In genomic region chr13:21322509-21323375, GRCm38 (mm10) we compare ENCODE assay signal across 9 mouse cellular contexts. TPM values are rescaled to one million over a fixed set of nuclear protein-coding genes. Genes with fewer than 3 reads are reported as not detected.
DNase-seq lines count a peak whose midpoint lies in the region; ATAC-seq lines count a peak whose summit lies in the region.
"Had no signal": no experiment of that assay in that cellular context is flagged by ENCODE, and none has a peak within 500 bp of the region (broad histone marks: within the 10 kb centered on the region; RNA-seq: fewer than 3 reads in every experiment).

No protein-coding gene starts in this region.

- H3K36me3 ChIP-seq in embryonic facial prominence, embryonic 13.5 days = no peaks in the 10 kb centered on the region
- H3K36me3 ChIP-seq in intestine, embryonic 14.5 days (ENCODE audit: control insufficient read depth, insufficient read depth, low read length) = no peaks in the 10 kb centered on the region
- no peaks in the 10 kb centered on the region for H3K36me3 ChIP-seq in liver, embryonic 12.5 days

- peaks cover 8% of the 10 kb centered on the region for H3K4me1 ChIP-seq in embryonic facial prominence, embryonic 13.5 days
- H3K4me1 ChIP-seq in intestine, embryonic 14.5 days (replicated peaks; ENCODE audit: control insufficient read depth, insufficient read depth, low read length) = peaks cover 13% of the 10 kb centered on the region; the same call in 1 of the 2 replicates
- H3K4me1 ChIP-seq in liver, embryonic 12.5 days = peaks cover 18% of the 10 kb centered on the region

- WGBS in embryonic facial prominence, embryonic 13.5 days = 9% methylated on average over 18 of the region's 18 CpGs
- WGBS in intestine, embryonic 14.5 days = 19% methylated on average over 18 of the region's 18 CpGs
- 13% methylated on average over 18 of the region's 18 CpGs for WGBS in liver, embryonic 12.5 days (ENCODE audit: insufficient replicate concordance)

- intact Hi-C loops in heart, postnatal 10 days (cut with DNase I) = loop anchor here (10.0 kb wide), 1 partner anchor 1028 kb away; no protein-coding TSS in a partner anchor

- no peak overlapping the region for H3K27ac ChIP-seq in embryonic facial prominence, embryonic 13.5 days
- no peak overlapping the region for H3K27ac ChIP-seq in intestine, embryonic 14.5 days (ENCODE audit: low read depth)
- no peak overlapping the region for H3K27ac ChIP-seq in liver, embryonic 12.5 days

- H3K27me3 ChIP-seq in embryonic facial prominence, embryonic 13.5 days = peaks cover 14% of the 10 kb centered on the region
- H3K27me3 ChIP-seq in intestine, embryonic 14.5 days (replicated peaks; ENCODE audit: control insufficient read depth, insufficient read depth, low read length) = no peaks in the 10 kb centered on the region
- H3K27me3 ChIP-seq in liver, embryonic 12.5 days (replicated peaks) = peaks cover 50% of the 10 kb centered on the region

- no peaks in the 10 kb centered on the region for H3K9me3 ChIP-seq in embryonic facial prominence, embryonic 13.5 days
- no peaks in the 10 kb centered on the region for H3K9me3 ChIP-seq in intestine, embryonic 14.5 days (ENCODE audit: control insufficient read depth, low read length)
- H3K9me3 ChIP-seq in liver, embryonic 12.5 days (replicated peaks) = no peaks in the 10 kb centered on the region

- peak; percentile 74 for DNase-seq in heart, adult 11 months
- DNase-seq in heart, postnatal 10 days = no peak
- DNase-seq in MN1 (ENCODE audit: low spot score) = peak; percentile 51
- peak; percentile 75 for DNase-seq in intestine, embryonic 14.5 days (ENCODE audit: low spot score)
- DNase-seq in right cerebral cortex, postnatal 4 days = peak; percentile 59
- DNase-seq in ovary, postnatal 10 days (ENCODE audit: low spot score) = no peak

- peak overlapping the region; percentile 36 for H3K4me3 ChIP-seq in embryonic facial prominence, embryonic 13.5 days
- peak overlapping the region; percentile 25 for H3K4me3 ChIP-seq in intestine, embryonic 14.5 days (ENCODE audit: low read depth, low read length)
- H3K4me3 ChIP-seq in liver, embryonic 12.5 days = peak overlapping the region; percentile 44

- peak overlapping the region; percentile 58 for H3K4me2 ChIP-seq in embryonic facial prominence, embryonic 13.5 days
- peak overlapping the region; percentile 52 for H3K4me2 ChIP-seq in intestine, embryonic 14.5 days (ENCODE audit: low read length)
- peak overlapping the region; percentile 58 for H3K4me2 ChIP-seq in liver, embryonic 12.5 days

- no peak for ATAC-seq in embryonic facial prominence, embryonic 13.5 days (ENCODE audit: insufficient number of reproducible peaks, insufficient read depth, low FRiP score, low TSS enrichment, low read depth)
- no peak for ATAC-seq in intestine, embryonic 14.5 days (replicated peaks; ENCODE audit: low FRiP score, low TSS enrichment, low read depth)
- no peak for ATAC-seq in liver, embryonic 12.5 days

- no peak overlapping the region for H3K9ac ChIP-seq in embryonic facial prominence, embryonic 13.5 days
- no peak overlapping the region for H3K9ac ChIP-seq in intestine, embryonic 14.5 days (ENCODE audit: low read length)
- H3K9ac ChIP-seq in liver, embryonic 12.5 days = no peak overlapping the region

RNA-seq across cellular contexts. Expression of gene Gpx6, which starts 10.8 kb away (rescaled TPM):
- not detected for total RNA-seq in heart, postnatal 10 days (2021)
- polyA plus RNA-seq in embryonic facial prominence, embryonic 13.5 days (2015; fragmentation: Nextera tagmentation; extraction: Ambion mirVana) = 0.38 and 0.39 TPM in 2 replicates
- polyA plus RNA-seq in intestine, embryonic 14.5 days (2014; fragmentation: Nextera tagmentation; extraction: Ambion mirVana) = 0.43 TPM in 1 of 2 replicates, not detected in the other
- not detected in 2 replicates for polyA plus RNA-seq in liver, embryonic 12.5 days (2016; fragmentation: Nextera tagmentation; extraction: Ambion mirVana)
- polyA plus RNA-seq: large intestine, adult 2 months had no signal

RNA-seq across cellular contexts. Expression of gene Olfr1367, which starts 24.0 kb away (rescaled TPM):
- total RNA-seq in heart, postnatal 10 days (2021) = not detected
- not detected in 2 replicates for polyA plus RNA-seq in embryonic facial prominence, embryonic 13.5 days (2015; fragmentation: Nextera tagmentation; extraction: Ambion mirVana)
- not detected in 2 replicates for polyA plus RNA-seq in intestine, embryonic 14.5 days (2014; fragmentation: Nextera tagmentation; extraction: Ambion mirVana)
- polyA plus RNA-seq in liver, embryonic 12.5 days (2016; fragmentation: Nextera tagmentation; extraction: Ambion mirVana) = not detected in 2 replicates
- polyA plus RNA-seq: large intestine, adult 2 months had no signal

RNA-seq across cellular contexts. Expression of gene Gpx5, which starts 30.2 kb away (rescaled TPM):
- not detected for total RNA-seq in heart, postnatal 10 days (2021)
- polyA plus RNA-seq in embryonic facial prominence, embryonic 13.5 days (2015; fragmentation: Nextera tagmentation; extraction: Ambion mirVana) = not detected in 2 replicates
- not detected in 2 replicates for polyA plus RNA-seq in intestine, embryonic 14.5 days (2014; fragmentation: Nextera tagmentation; extraction: Ambion mirVana)
- not detected in 2 replicates for polyA plus RNA-seq in liver, embryonic 12.5 days (2016; fragmentation: Nextera tagmentation; extraction: Ambion mirVana)

RNA-seq across cellular contexts. Expression of gene Zscan12, which starts 39.9 kb away (rescaled TPM):
- total RNA-seq in heart, postnatal 10 days (2021) = 1 to 10 TPM; 6.3 to 7.1 TPM
- 12.8 and 13.6 TPM in 2 replicates for polyA plus RNA-seq in embryonic facial prominence, embryonic 13.5 days (2015; fragmentation: Nextera tagmentation; extraction: Ambion mirVana)
- polyA plus RNA-seq in intestine, embryonic 14.5 days (2014; fragmentation: Nextera tagmentation; extraction: Ambion mirVana) = 10.1 and 12.7 TPM in 2 replicates
- polyA plus RNA-seq in liver, embryonic 12.5 days (2016; fragmentation: Nextera tagmentation; extraction: Ambion mirVana) = 5.5 and 5.8 TPM in 2 replicates

Comparison
In these comparisons a context has a peak if more than half of its experiments do, and no peak if none do; other contexts are left out.
1. DNase-seq: peak in heart, adult 11 months (single experiment), MN1 (single experiment), intestine, embryonic 14.5 days (single experiment) and right cerebral cortex, postnatal 4 days (single experiment); none in heart, postnatal 10 days (0 of 2) and ovary, postnatal 10 days (single experiment).
2. Peak in every context shown above with its lines, with median percentiles within 50 percentile points of each other: H3K4me2 ChIP-seq and H3K4me3 ChIP-seq.